Mouse (Mus musculus) right cerebral cortex, postnatal 14 days (tissue): ENCODE results near the gene Nrg3.
A peak's percentile ranks its signal among the peaks of the same experiment; 100 is the strongest.
"Not testable (repeated sequence)": the region's sequence is repeated elsewhere in the genome, so short reads cannot be mapped to it uniquely, and the experiment has no call there.

Experiments used
- DNase-seq: peaks from one replicate; pipeline ENCODE4 v3.0.0; 2022

Nrg3 gene

GRCm38 (mm10) chr14:39191946-39192345 is 280.9 kb downstream of the Nrg3 start:
- no peak for DNase-seq

GRCm38 (mm10) chr14:39173709-39174108 is 299.2 kb downstream of the Nrg3 start:
- DNase-seq = no peak

GRCm38 (mm10) chr14:39160140-39160539 is 312.7 kb downstream of the Nrg3 start:
- DNase-seq = no peak

- DNase-seq = no peak
These were observed 317.4 kb downstream of the Nrg3 start for GRCm38 (mm10) chr14:39155462-39155861.

- no peak for DNase-seq
These were observed 343.1 kb downstream of the Nrg3 start for GRCm38 (mm10) chr14:39129766-39130165.

- no peak for DNase-seq
These were observed 354.9 kb downstream of the Nrg3 start for GRCm38 (mm10) chr14:39117977-39118376.

GRCm38 (mm10) chr14:39116522-39117231 is 356.2 kb downstream of the Nrg3 start:
- DNase-seq = not testable (repeated sequence)

GRCm38 (mm10) chr14:39109566-39109965 is 363.3 kb downstream of the Nrg3 start:
- DNase-seq = no peak

- peak; percentile 5 for DNase-seq
These were observed 366.1 kb downstream of the Nrg3 start for GRCm38 (mm10) chr14:39106776-39107175.

GRCm38 (mm10) chr14:39095219-39095618 is 377.7 kb downstream of the Nrg3 start:
- DNase-seq = no peak

GRCm38 (mm10) chr14:39079461-39079860 is 393.4 kb downstream of the Nrg3 start:
- DNase-seq = no peak

- no peak for DNase-seq
These were observed 421.3 kb downstream of the Nrg3 start for GRCm38 (mm10) chr14:39051542-39051941.

- DNase-seq = no peak
These were observed 423.9 kb downstream of the Nrg3 start for GRCm38 (mm10) chr14:39049021-39049420.

- no peak for DNase-seq
These were observed 428.6 kb downstream of the Nrg3 start for GRCm38 (mm10) chr14:39044290-39044689.

- DNase-seq = no peak
These were observed 429.1 kb downstream of the Nrg3 start for GRCm38 (mm10) chr14:39043793-39044192.

- no peak for DNase-seq
These were observed 429.5 kb downstream of the Nrg3 start for GRCm38 (mm10) chr14:39043384-39043783.

- peak; percentile 13 for DNase-seq
These were observed 433.8 kb downstream of the Nrg3 start for GRCm38 (mm10) chr14:39039046-39039445.

- no peak for DNase-seq
These were observed 438.4 kb downstream of the Nrg3 start for GRCm38 (mm10) chr14:39034482-39034881.

GRCm38 (mm10) chr14:39023065-39023464 is 449.8 kb downstream of the Nrg3 start:
- DNase-seq = no peak

- no peak for DNase-seq
These were observed 458.8 kb downstream of the Nrg3 start for GRCm38 (mm10) chr14:39014126-39014525.

- no peak for DNase-seq
These were observed 475.0 kb downstream of the Nrg3 start for GRCm38 (mm10) chr14:38997843-38998242.

- DNase-seq = no peak
These were observed 480.4 kb downstream of the Nrg3 start for GRCm38 (mm10) chr14:38992574-38992866.

- DNase-seq = peak; percentile 18
These were observed 480.9 kb downstream of the Nrg3 start for GRCm38 (mm10) chr14:38991847-38992573.

GRCm38 (mm10) chr14:38959367-38959766 is 513.5 kb downstream of the Nrg3 start:
- DNase-seq = no peak

- DNase-seq = no peak
These were observed 535.4 kb downstream of the Nrg3 start for GRCm38 (mm10) chr14:38937481-38937880.
